Mouse (Mus musculus): ENCODE data around the gene Gm45062.

The Gm45062 gene

DNA sequence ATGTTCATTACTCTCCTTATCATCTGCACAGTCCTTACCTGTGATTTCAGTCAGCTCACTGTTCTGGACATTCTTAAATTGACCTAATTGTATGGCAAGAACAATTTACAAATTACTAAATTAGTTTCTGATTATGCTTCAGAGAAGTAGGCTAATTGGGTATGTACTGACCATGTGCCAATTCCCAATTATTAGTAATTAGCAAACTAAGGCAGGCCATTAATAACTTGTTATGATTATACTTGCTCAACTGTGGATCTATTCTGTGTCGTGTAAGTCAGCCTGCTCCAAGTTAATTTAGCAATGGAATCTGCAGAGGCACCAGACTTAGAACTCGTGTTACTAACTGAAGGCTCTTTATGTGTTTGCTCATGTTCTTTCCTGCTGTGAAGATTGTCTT lies 113.8 kb downstream of the Gm45062 start:
- no peak for DNase-seq

DNA sequence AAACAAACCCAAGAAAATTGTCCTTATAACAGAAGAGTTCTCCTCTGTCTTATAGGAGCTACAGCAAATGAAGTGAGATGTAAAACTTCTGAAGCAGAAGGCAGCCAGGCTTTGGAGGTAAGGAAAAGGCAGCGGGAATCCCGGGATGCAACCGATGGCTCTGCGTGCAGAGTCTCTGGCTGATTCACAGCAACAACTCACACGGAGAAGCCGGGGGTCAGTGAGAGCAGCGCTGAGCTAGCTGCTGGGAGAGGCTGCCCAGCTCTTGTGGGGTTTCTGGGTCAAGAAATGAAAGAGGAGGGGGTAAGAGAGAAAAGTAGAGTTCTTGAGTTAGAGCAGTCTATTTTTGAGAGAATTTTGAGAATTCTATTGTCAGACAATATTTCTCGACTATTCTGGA lies 114.6 kb downstream of the Gm45062 start:
- DNase-seq = no peak

DNA sequence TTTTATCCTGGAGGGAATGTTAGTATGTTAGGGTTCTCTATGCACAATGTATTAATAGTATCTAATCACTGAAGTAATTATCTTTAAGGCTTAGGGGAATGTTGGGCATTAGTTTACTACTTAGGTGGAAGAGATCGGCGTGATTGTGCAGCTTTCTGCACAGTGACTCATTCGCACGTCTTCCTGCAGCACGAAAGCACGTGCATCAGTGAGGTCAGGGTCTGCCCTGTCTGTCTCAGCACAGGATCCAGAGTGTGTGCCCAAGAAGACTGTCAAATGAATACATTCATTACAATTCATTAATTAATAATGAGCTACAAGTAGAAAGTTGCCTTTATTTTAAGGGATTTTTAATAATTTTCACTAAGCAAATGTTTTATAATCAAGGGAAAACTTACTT lies 115.0 kb downstream of the Gm45062 start:
- DNase-seq = no peak

DNA sequence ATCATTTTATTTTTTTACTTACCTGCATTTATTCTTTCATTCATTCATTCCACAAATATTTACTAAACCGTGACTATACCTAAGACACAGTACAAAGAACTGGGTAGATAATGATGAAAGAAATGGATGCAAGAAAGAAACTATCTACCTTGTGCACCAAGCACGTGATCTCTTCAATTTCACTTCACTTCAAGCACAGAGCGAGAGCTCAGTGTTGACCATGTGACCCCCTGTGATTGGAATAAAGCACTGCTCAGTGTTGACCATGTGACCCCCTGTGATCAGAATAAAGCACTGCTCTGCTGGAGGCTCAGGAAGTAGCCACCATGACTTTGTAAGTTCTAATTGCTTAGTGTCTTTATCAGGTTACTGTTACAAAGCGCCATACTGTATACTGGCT lies 115.5 kb downstream of the Gm45062 start:
- no peak for DNase-seq

DNA sequence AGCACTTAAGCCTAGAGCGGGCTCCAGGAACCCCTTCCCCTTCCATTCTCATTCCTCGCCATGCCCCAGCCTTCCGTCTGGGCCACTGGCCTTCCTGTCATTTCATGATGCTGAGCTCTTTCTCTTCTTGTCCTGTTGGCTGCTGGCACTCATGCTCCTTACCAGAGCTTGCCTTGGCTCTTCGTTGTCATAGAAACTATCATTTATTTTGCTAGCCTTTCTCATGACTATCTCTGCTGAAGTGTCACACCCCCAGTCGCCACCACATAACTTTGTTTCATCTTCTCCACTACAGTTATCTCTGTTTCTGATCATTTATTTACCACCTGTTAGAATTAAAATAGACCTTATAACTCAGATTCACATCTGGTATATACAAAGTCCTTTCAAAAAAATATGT lies 117.1 kb downstream of the Gm45062 start:
- DNase-seq = no peak

DNA sequence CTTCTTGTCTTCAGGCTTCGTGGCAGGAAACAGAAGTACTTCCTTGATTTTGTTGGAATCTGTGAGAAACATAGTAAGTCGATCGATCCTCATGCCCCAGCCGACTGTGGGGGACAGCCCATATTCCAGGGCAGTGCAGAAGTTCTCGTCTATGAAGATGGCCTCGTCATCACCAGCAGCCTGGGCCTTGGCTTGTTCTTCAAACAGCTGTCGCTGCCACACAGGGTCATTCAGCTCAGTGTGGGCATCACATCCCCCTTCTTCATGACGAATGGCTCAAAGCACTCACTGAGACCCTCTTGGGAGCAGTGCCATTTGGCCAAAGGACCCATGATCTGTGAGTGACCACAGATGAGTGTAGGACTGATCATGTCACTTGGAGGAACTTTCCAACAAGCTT lies 118.4 kb downstream of the Gm45062 start:
- no peak for DNase-seq

DNA sequence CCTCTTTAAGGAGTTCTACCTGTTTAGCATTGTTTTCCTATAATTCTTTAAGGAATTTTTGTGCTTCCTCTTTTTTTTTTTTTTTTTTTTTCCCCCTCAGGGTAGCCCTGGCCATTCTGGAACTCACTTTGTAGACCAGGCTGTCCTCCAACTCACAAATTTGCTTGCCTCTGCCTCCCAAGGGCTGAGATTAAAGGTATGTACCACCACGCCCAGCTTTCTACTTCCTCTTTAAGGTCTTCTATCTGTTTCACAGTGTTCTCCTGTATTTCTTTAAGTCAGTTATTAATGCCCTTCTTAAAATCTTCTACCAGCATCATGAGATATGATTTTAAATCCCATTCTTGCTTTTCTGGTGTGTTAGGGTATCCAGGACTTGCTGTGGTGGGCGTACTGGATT lies 130.1 kb downstream of the Gm45062 start:
- DNase-seq = no peak

DNA sequence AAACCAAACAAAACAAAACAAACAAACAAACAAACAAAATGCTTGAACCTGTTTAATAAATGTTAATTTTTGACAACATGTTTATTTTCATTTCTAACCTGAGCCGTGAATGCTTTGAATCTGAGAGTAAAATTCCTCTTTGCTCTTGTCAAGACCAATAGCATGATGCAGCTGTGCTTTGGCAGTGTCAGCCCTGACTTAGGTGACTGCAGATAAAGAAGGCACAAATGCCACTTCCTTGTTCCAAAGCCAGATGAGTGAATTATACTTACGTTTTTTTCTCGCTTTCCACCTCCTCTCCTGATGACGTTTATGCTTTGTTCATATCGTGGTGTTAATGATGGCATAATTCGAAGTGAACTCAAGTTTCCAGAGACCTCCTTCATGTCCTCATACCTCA lies 131.0 kb downstream of the Gm45062 start:
- DNase-seq = no peak

DNA sequence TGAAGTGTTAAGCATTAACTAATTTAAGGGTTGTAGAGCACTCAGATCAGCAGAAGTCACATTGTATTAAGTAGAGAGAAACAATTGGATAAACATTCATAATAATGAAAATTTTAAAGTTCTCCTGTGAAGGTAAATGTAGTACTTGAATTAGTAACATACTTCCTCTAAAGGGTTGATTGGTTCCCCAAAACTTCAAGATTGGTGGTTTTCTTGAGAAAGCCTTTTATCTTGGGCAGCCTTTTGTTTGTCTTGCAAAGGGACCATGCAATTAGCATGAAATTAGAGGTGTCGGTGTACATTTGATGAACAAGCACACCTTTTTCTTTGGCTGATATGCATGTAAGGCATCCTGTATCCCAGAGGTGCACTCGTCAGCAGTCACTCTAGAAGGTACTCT lies 131.7 kb downstream of the Gm45062 start:
- DNase-seq = no peak

DNA sequence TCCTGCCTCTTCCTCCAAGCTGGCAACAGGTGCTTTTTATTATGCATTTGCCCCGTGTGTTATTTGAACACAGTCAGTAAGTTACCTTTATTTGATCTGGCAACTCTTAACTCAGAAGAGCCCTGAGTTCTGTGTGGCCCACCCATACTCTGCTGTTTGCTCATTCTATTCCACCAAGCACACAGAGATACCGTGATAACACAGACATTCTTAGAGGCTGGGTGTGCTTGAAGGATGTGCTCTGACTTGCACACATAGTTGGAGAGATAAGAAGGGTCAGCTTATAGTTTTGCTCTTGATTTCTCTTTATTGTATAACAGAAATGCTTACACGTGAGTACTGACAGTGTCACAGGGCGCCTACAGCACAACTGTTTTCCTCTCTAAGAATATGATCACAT lies 133.8 kb downstream of the Gm45062 start:
- no peak for DNase-seq

DNA sequence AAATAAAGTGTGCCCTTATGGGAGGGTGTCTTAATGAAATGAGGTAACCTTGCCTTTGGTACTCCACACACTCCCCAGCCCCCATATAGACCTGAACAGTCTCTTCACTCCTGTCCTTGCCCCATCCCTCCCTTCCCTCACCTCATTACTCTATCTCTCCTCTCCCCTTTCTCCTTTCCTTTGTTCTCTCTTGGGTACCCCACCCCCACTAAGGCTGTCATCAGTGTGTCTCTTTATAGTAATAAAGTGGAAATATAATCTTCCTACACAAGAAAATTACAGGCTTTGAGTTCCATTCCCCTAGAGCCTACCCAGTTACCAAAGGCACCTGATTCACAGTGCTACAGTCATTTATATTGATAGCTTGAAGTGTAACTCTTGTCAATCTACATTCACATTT lies 134.8 kb downstream of the Gm45062 start:
- DNase-seq = no peak

DNA sequence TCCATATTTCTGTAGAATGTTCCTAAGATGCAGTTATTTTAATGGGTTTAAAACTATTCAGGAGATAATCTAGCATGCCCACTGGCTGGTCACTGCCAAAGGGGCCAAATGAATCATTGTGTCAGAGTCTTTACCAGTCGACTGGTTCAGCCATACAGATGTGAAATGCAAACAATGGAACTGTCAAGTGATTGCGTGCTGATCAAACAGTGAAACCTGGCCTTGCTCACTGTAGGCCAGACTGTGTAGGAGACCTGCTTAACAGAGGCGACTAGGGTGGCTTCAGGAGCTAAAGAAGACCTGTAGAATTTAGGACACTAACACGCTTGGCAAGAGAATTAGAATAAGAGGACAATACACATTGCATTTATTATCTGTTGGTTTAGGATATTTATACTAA lies 135.8 kb downstream of the Gm45062 start:
- DNase-seq = no peak

DNA sequence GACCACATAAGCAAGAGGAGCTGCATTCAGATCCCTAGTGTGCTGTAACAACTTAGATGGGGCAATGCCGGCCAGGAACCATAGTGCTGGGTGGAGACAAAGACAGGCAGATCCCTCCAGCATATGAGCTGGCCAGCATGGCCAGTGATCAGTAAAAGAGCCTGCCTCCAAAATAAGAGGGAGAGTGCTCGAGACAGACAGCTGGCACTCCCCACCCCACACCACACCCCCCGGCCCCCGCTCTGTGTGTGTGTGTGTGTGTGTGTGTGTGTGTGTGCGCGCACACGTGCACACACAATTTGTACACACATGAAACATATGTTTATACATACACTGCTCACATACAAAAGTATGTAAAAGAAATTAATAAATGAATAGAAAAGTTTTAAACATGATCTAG lies 138.0 kb downstream of the Gm45062 start:
- DNase-seq = no peak

DNA sequence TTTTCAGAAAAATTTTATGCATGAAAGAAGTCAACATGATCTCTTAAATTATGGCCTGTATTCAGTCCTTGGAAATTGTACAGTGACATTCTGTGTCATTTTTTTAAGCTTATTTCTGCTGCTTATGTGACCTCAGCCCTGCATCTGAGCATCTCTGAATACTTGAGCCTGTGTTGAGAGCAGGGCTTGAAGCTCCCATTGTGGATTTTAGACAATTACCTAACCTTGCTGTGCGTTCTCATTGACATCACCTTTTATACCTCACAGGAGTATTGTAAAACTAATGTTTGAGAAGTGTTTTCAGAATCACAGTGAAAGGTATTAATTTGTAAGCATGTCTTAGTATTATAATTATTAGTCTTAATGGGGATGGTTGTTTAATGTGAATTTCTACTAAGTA lies 140.5 kb downstream of the Gm45062 start:
- DNase-seq = no peak

DNA sequence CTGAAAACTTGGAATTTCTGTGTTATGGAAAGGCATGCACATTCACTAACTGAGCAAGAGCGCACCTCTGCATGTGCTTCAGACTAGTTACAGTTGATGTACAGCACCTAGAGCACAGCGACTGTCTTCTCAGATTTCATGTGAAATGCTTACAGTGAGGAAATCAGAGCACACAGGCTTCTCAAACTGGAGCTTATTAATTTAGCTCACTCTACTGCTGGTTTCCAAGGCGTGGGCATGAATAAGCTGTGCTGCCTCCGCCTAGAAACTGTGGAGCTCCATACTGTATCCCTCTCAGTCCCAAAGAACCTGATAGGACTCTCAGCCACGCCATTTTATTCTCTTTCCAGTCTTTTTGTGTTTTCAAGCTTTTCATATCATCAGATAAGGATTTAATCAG lies 143.9 kb downstream of the Gm45062 start:
- no peak for DNase-seq

DNA sequence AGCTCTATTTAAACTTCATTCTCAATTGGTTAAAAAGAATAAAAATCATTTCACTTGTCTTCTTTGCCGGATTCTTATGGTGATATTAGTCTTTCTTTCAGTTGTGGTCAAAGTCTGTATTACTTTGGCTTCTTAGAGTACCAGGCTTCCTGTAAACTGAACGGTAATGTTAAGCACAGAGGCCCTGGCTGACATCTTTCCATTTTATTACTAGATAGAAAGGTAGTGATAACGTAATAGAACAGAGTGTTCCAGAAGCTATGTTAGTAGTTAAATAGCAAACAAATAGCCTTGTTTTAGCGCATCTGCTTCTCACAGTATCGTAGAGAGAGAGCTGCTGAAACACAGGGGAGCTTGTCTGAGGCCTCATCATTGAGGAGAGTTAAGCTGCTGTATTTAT lies 146.6 kb downstream of the Gm45062 start:
- DNase-seq = no peak

DNA sequence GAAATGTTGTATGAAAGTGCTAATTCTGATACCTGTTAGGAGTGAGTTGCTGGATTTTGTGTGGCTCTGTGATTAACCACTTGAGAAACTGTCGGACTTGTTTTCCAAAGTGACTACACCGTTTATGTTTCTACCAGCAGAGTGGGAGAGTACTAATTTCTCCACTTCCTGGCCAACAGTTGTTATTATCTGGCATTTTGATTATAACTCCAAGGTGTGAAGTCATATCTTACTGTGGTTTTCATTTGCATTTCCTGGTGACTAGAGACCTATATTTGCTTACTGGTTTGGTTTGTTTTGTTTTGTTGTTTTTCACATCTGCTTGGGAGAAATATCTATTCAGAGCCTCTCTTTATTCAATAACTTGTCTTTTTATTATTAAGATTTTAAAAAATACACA lies 149.1 kb downstream of the Gm45062 start:
- DNase-seq = no peak

DNA sequence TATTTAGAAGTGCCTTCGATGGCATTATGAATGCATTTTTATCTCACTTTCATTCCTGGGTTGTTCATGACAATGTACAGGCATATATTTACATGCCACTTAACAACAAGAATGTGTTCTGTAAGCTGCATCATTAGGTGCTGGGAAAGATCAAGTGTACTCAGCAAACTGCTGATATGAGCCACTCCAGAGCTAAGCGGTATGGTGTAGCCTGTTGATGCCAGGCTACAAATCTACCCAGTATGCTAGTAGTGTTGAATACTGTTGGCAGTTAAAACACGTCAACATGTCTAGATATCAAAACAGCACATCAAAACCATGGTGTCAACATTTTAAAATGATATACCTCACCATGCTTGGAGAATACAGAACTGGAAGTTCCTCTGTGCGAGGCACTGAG lies 150.6 kb downstream of the Gm45062 start:
- DNase-seq = no peak

DNA sequence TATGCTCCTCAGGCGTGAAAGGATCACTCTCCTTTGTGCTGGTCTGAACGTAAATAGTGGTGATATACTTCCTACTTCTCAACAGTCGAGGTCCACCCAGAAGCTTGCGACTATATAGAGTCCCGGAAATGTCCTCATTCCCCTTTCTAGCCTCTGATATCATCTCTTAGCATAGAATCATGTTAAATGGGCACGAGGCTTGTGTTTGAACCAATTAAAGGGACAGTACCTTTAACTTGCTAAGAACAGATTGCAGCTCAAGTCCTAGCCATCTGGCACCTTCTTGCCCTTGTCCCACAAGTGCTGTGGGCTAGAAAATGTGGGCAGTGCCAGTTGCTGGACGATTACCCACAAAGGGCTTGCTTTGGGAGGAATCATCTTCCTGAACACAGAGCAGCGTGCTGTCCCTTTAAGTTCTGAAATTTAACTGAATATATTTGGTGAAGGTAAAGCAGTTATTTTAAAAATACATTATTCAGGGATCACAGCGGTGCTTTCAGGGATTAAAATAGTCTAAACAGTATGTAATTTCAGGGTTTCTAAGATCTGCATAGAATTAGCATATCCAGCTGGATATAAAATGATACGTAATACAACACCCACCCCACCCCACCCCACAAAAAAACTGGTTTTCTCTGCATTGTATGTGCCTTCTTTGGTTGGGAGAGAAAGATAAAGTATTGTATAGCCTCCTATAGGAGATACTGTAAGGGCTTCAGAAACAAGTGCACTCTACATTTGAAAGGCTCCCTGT lies 153.8 kb downstream of the Gm45062 start:
- no peak for DNase-seq

DNA sequence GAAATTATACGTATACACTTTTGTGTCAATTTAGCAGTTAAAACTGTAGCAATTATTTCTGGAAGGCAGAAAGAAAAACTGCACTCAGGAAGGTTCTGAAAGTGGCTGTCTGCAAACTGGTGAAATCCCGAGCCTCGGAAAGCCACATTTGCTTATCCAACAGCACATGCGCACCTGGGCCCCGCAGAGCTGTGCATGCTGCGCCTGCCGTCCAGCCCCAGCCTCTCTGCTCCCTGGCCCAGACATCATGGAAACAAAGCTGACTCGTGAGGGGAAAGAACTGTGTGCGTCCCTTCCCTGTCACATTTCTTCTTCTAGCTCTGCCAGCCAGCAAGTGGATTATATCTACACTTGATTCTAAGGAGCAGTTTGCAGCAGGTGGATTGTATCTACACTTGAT lies 154.8 kb downstream of the Gm45062 start:
- DNase-seq = no peak

DNA sequence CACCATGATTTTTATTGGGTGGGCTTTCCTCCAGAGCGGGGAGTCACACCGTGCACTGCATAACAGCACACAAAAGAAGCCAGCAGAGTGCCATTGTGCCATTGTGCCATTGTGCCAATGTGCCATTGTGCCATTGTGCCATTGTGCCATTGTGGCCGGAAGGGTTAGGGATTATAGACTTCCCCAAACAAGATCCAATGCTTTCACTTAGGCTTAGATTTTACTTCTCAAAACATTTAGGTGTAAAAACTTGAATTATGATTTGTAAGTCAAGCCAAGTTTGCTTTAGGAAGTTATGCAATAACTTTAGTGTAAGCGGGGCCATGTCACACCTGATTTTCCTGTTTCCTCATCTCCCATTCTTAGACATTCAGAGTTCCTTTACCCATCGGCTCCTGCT lies 156.6 kb downstream of the Gm45062 start:
- no peak for DNase-seq

DNA sequence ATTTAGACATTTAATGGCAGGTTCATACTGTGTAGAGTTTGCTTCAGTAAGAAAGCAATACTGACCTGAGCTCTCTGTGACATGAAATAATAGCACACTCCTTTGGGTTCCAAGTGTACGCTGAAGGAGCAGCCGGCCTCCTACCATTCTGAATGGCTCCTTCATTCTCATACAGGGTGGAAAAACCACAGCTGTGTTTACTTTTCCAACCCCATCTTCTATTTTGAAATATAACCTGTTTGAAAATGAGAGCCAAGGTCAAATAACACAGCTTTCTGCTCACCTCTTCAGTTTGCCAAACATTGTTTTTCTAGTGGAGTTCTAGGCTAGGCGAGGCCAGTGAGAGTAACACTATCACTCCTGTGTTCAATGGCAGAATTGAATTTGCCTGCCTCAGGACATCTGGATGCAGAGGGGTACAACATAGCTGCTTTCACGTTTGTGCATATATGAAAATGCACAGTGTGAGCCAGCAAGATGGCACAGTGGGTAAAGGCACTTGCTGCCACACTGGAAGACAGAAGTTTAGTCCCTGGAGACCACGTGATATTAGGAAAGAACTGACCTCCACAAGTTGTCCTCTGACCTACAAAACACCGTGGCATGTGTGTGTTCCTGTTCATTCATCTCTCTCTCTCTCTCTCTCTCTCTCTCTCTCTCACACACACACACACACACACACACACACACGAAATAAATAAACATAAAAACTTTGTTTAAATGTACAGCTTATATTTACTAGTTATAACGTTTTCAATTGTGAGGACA lies 157.7 kb downstream of the Gm45062 start:
- no peak for DNase-seq

DNA sequence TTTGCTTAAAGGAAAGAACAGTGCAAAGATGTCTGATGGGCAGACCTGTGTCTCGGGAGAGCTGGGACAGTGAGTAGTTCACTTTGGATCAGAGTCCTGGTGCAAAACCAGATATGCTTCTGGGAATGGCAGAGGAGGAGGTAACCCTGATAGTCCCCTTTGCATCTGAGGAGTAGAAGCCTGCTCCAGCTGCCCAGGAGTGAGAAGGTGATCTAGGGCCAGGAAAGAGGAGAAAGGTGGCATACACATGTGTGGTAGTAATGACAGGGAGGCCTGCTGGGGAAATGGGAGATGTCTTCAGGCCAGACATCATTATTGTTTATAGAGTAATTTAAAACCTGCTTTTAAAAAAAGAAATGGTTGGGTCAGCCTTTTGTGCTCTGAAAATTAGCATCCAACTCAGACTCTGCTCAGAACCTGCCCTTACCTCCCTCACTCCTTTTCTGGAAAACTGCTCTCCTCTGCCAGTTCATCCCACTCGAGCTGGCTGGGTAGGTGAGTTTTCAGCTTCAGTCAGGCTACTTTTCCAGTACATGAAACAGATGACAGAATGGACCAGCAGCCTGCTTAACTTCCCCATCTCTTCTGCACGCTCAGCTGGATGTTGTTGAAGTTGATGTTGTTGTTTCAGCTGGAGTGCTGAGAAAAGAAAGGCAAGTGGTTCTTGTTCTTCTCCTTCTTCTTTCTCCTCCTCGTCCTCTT lies 160.4 kb downstream of the Gm45062 start:
- no peak for DNase-seq

DNA sequence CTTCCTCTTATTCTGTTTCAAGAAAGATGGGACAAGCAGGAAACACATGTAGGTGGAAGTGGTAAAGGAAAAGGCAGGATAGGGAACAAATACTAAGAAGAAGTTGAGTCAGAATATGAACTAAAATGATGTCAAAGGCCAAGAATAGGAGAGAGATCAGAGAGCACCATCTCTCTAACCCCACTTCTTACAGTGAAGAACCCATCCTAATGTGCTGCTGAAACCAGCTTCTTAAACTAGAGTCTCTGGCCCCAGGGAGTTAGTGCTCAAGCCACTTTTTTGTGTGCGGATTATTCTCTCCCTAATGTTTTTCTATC lies 160.9 kb downstream of the Gm45062 start:
- DNase-seq = no peak

Measured in lung, postnatal 14 days (tissue).